ENCODE assay signal across 25 mouse cellular contexts in the genomic region with DNA sequence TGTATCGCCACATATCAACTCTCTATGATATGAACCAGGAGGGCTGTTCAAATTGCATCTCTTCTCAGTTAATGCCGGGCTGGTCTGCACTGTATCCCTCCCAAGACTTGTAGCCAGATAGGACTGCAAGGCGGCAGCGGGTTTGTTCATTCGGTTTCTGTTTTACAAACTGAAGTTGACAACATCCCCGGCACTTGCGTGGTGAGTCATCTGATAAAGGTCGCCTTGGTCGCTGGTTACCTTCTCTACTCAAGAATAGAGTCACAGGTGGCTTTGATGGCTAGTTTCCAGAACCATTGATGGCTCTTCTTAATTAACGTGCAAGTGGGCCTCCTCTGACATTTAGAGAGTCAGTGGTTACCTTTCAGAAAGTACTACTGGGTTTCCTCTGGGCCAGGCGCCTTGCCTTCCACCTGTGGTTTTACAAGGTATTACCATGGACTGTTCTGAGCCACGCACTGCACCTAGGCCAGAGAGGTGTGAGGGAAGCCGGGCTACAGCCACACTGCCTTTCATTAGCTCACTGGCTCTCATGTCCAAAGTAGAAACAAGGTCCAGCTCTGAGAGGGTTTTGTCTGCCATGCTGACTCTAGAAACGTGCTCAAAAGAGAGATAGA.
DNase-seq lines count a peak whose midpoint lies in the region; ATAC-seq and TF ChIP-seq lines count a peak whose summit lies in the region.
"Had no signal": no experiment of that assay in that cellular context is flagged by ENCODE, and none has a peak within 500 bp of the region (broad histone marks: within the 10 kb centered on the region; RNA-seq: fewer than 3 reads in every experiment).

No protein-coding gene starts in this region.

- 65% methylated on average over 14 of the region's 14 CpGs for WGBS in liver, embryonic 16.5 days (ENCODE audit: insufficient replicate concordance)

- TF ChIP-seq POLR2A in MEL (IDR thresholded peaks at IDR 0.05; ENCODE audit: control insufficient read depth in 1 of 2, insufficient read depth in 1 of 2, low read depth in 1 of 2, low read length in 2 of 2, poor library complexity in 1 of 2): peak in 1 of 2 experiments; percentile 29; a peak in 1 of 4 replicates

- no peak for TF ChIP-seq RAD21 in MEL (IDR thresholded peaks at IDR 0.05; ENCODE audit: low read depth, low read length)

- peak; percentile 70 for DNase-seq in CD4-positive helper T cell, adult 2 months (ENCODE audit: low read depth, low spot score)
- peak; percentile 83 for DNase-seq in MEL (ENCODE audit: low read depth, low spot score)
- DNase-seq in embryo, embryonic 11 days: no peak
- no peak for DNase-seq in spleen, postnatal 36 days (ENCODE audit: low spot score in 2 of 2)
- no peak for DNase-seq in right cerebral cortex, postnatal 14 days
- DNase-seq: adrenal gland, adult 8-10 months; B cell, adult 2 months; cerebellum, postnatal 10 days; gastrocnemius, postnatal 10 days; heart, adult 2 months; kidney, adult 18-20 months; kidney, postnatal 10 days; layer of hippocampus, postnatal 36 days; lung, postnatal 10 days; right cerebral cortex, postnatal 4 days; thymus, postnatal 25 days had no signal

- no peaks in the 10 kb centered on the region for H3K9me3 ChIP-seq in MEL (replicated peaks; ENCODE audit: insufficient read depth, low read length)
- H3K9me3 ChIP-seq in liver, embryonic 16.5 days (replicated peaks; ENCODE audit: control insufficient read depth, low read length): no peaks in the 10 kb centered on the region
- H3K9me3 ChIP-seq: G1E; heart, embryonic 15.5 days; limb, embryonic 15.5 days; midbrain, embryonic 15.5 days had no signal

- peak overlapping the region; percentile 62 for H3K9ac ChIP-seq in MEL (ENCODE audit: control insufficient read depth, low read depth, low read length, poor library complexity, severe bottlenecking)
- no peak overlapping the region for H3K9ac ChIP-seq in liver, embryonic 16.5 days (ENCODE audit: low read depth, low read length)
- H3K9ac ChIP-seq: heart, embryonic 15.5 days; limb, embryonic 15.5 days; midbrain, embryonic 15.5 days had no signal

- H3K4me3 ChIP-seq in MEL (ENCODE audit: control insufficient read depth in 1 of 2, insufficient read depth in 1 of 2, low read depth in 2 of 2, low read length in 2 of 2): peak overlapping the region; percentile 29 to 38; a peak in 3 of 4 replicates
- H3K4me3 ChIP-seq in liver, embryonic 16.5 days (ENCODE audit: low read depth, low read length): no peak overlapping the region
- H3K4me3 ChIP-seq: heart, adult 2 months; heart, embryonic 15.5 days; layer of hippocampus, adult 2 months; limb, embryonic 15.5 days; midbrain, embryonic 15.5 days had no signal

- no peak overlapping the region for H3K4me2 ChIP-seq in liver, embryonic 16.5 days (ENCODE audit: low read depth, low read length)
- H3K4me2 ChIP-seq: heart, embryonic 15.5 days; limb, embryonic 15.5 days; midbrain, embryonic 15.5 days had no signal

- peaks cover 5% of the 10 kb centered on the region for H3K79me2 ChIP-seq in MEL (ENCODE audit: control insufficient read depth, insufficient read depth, low read length, poor library complexity)

- peak; percentile 82 for ATAC-seq in inflammation-experienced regulatory T-cells, adult 6 months
- no peak for ATAC-seq in liver, embryonic 16.5 days (ENCODE audit: low read depth)
- ATAC-seq in frontal cortex, adult (ENCODE audit: low TSS enrichment): no peak
- ATAC-seq: hindbrain, embryonic 16.5 days; midbrain, embryonic 15.5 days had no signal

- H3K27ac ChIP-seq in MEL (ENCODE audit: control insufficient read depth, low read depth, low read length): peak overlapping the region; percentile 94
- H3K27ac ChIP-seq in liver, embryonic 16.5 days (ENCODE audit: low read length): peak overlapping the region; percentile 92
- H3K27ac ChIP-seq: heart, adult 2 months; heart, embryonic 15.5 days; layer of hippocampus, adult 2 months; limb, embryonic 15.5 days; midbrain, embryonic 15.5 days had no signal

- no peak; a peak in 1 of 6 replicates for TF ChIP-seq CTCF in MEL (IDR thresholded peaks at IDR 0.05 in 2 of 3, conservative IDR thresholded peaks at IDR 0.05 in 1 of 3; ENCODE audit: control insufficient read depth in 1 of 3, insufficient read depth in 1 of 3, low read depth in 2 of 3, low read length in 3 of 3, poor library complexity in 1 of 3, severe bottlenecking in 1 of 3)

- H3K27me3 ChIP-seq in MEL (ENCODE audit: control insufficient read depth in 1 of 2, insufficient read depth in 2 of 2, low read length in 2 of 2): no peaks in the 10 kb centered on the region
- no peaks in the 10 kb centered on the region for H3K27me3 ChIP-seq in liver, embryonic 16.5 days (ENCODE audit: control insufficient read depth, insufficient read depth, low read depth, low read length)
- H3K27me3 ChIP-seq: heart, embryonic 15.5 days; limb, embryonic 15.5 days; midbrain, embryonic 15.5 days had no signal

- peaks cover 12 to 58% of the 10 kb centered on the region in 2 experiments for H3K36me3 ChIP-seq in MEL (ENCODE audit: control insufficient read depth in 1 of 2, insufficient read depth in 2 of 2, low read length in 2 of 2)
- H3K36me3 ChIP-seq in liver, embryonic 16.5 days (ENCODE audit: control insufficient read depth, insufficient read depth): no peaks in the 10 kb centered on the region
- H3K36me3 ChIP-seq: G1E; heart, embryonic 15.5 days; limb, embryonic 15.5 days; midbrain, embryonic 15.5 days had no signal

- H3K4me1 ChIP-seq in MEL (ENCODE audit: control insufficient read depth in 1 of 2, insufficient read depth in 2 of 2, low read length in 2 of 2): peaks cover 33 to 36% of the 10 kb centered on the region in 2 experiments
- peaks cover 22% of the 10 kb centered on the region for H3K4me1 ChIP-seq in liver, embryonic 16.5 days (ENCODE audit: control insufficient read depth, low read depth, low read length)
- H3K4me1 ChIP-seq: limb, embryonic 15.5 days; midbrain, embryonic 15.5 days had no signal

- peak in 1 of 2 experiments; percentile 43; a peak in 1 of 4 replicates for TF ChIP-seq EP300 in MEL (IDR thresholded peaks at IDR 0.05; ENCODE audit: low read depth in 1 of 2, low read length in 2 of 2)

TF ChIP-seq in MEL, 35 proteins besides CTCF, POLR2A, EP300 and RAD21:
- no peak for TF ChIP-seq CHD2 (IDR thresholded peaks at IDR 0.05; ENCODE audit: low read length)
- TF ChIP-seq MEF2A (IDR thresholded peaks at IDR 0.05; ENCODE audit: extremely low read depth, insufficient replicate concordance, low read depth, low read length, poor library complexity, severe bottlenecking): no peak
- TF ChIP-seq POLR2AphosphoS2 (IDR thresholded peaks at IDR 0.05; ENCODE audit: low read length): no peak
- TF ChIP-seq MAFK (IDR thresholded peaks at IDR 0.05; ENCODE audit: borderline replicate concordance, low read depth, low read length): no peak
- TF ChIP-seq E2F4 (IDR thresholded peaks at IDR 0.05; ENCODE audit: borderline replicate concordance, low read depth, low read length): no peak
- no peak for TF ChIP-seq GABPA (IDR thresholded peaks at IDR 0.05; ENCODE audit: low read depth, low read length)
- peak; percentile 61 for TF ChIP-seq GATA1 (IDR thresholded peaks at IDR 0.05; ENCODE audit: low read depth, low read length)
- TF ChIP-seq MAX (IDR thresholded peaks at IDR 0.05; ENCODE audit: low read length): no peak
- TF ChIP-seq TBP (IDR thresholded peaks at IDR 0.05; ENCODE audit: low read depth, low read length): 0 out of 2 replicates have a peak, but pooled peaks have one; percentile 38
- TF ChIP-seq KAT2A (conservative IDR thresholded peaks at IDR 0.05; ENCODE audit: low read depth, low read length): no peak
- no peak for TF ChIP-seq POLR2AphosphoS5 (IDR thresholded peaks at IDR 0.05; ENCODE audit: borderline replicate concordance, low read depth, low read length)
- 0 out of 2 replicates have a peak, but pooled peaks have one; percentile 19 for TF ChIP-seq TCF12 (IDR thresholded peaks at IDR 0.05; ENCODE audit: low read depth, low read length)
- peak; percentile 54; the same call in 1 of the 2 replicates for TF ChIP-seq NRF1 (IDR thresholded peaks at IDR 0.05; ENCODE audit: insufficient read depth, low read depth, low read length, poor library complexity, severe bottlenecking)
- no peak for TF ChIP-seq RCOR1 (IDR thresholded peaks at IDR 0.05; ENCODE audit: low read depth, low read length)
- TF ChIP-seq ZKSCAN1 (IDR thresholded peaks at IDR 0.05; ENCODE audit: low read depth, low read length): no peak
- TF ChIP-seq MYC (IDR thresholded peaks at IDR 0.05; ENCODE audit: low read depth, low read length): no peak
- TF ChIP-seq ZC3H11A (IDR thresholded peaks at IDR 0.05; ENCODE audit: low read depth, low read length): peak; percentile 0; the same call in 1 of the 2 replicates
- peak; percentile 26; the same call in 1 of the 2 replicates for TF ChIP-seq MXI1 (IDR thresholded peaks at IDR 0.05; ENCODE audit: low read depth, low read length)
- peak; percentile 55; the same call in 1 of the 2 replicates for TF ChIP-seq SIN3A (IDR thresholded peaks at IDR 0.05; ENCODE audit: low read length)
- no peak for TF ChIP-seq ZNF384 (IDR thresholded peaks at IDR 0.05; ENCODE audit: low read depth, low read length)
- TF ChIP-seq ETS1 (IDR thresholded peaks at IDR 0.05; ENCODE audit: low read depth, low read length): peak; percentile 77; the same call in 1 of the 2 replicates
- no peak for TF ChIP-seq MYB (IDR thresholded peaks at IDR 0.05; ENCODE audit: low read depth, low read length)
- no peak for TF ChIP-seq UBTF (IDR thresholded peaks at IDR 0.05; ENCODE audit: borderline replicate concordance, insufficient read depth, low read depth, low read length)
- no peak for TF ChIP-seq NELFE (IDR thresholded peaks at IDR 0.05; ENCODE audit: low read depth, low read length)
- peak; percentile 14; the same call in 1 of the 2 replicates for TF ChIP-seq JUND (IDR thresholded peaks at IDR 0.05; ENCODE audit: low read depth, low read length)
- TF ChIP-seq HCFC1 (IDR thresholded peaks at IDR 0.05; ENCODE audit: low read depth, low read length): no peak
- TF ChIP-seq BHLHE40 (IDR thresholded peaks at IDR 0.05; ENCODE audit: borderline replicate concordance, low read depth, low read length): no peak

Comparison
In these comparisons a context has a peak if more than half of its experiments do, and no peak if none do; other contexts are left out.
1. DNase-seq: peak in CD4-positive helper T cell, adult 2 months (single experiment) and MEL (single experiment); none in embryo, embryonic 11 days (single experiment), spleen, postnatal 36 days (0 of 2) and right cerebral cortex, postnatal 14 days (single experiment).